Mouse (Mus musculus) lung, embryonic 15.5 days (tissue): ENCODE measurements around the gene Avp. TPM values are rescaled to one million over a fixed set of nuclear protein-coding genes. Genes with fewer than 3 reads are reported as not detected.

Source experiments
- ATAC-seq: fragments of 200-750 bp; cut with Nextera tagmentation; 2 replicates; pipeline ENCODE4 v1.8.0; 2017; ENCODE audit warnings: moderate number of reproducible peaks, borderline replicate concordance; ENCODE audit not compliant: low FRiP score, low TSS enrichment; ENCODE audit errors: extremely low read depth
- H3K27ac ChIP-seq: fragments of 300-500 bp; sonication (generic); 2 replicates; pipeline ENCODE4 v1.5.1; 2015; ENCODE audit warnings: moderate library complexity, mild to moderate bottlenecking, inconsistent platforms
- H3K27me3 ChIP-seq: fragments of 300-500 bp; sonication (generic); 2 replicates; pipeline ENCODE4 v1.6.1; 2015; ENCODE audit warnings: inconsistent platforms
- H3K36me3 ChIP-seq: fragments of 300-500 bp; sonication (generic); 2 replicates; pipeline ENCODE4 v1.6.1; 2015; ENCODE audit warnings: inconsistent platforms
- H3K4me1 ChIP-seq: fragments of 300-500 bp; sonication (generic); 2 replicates; pipeline ENCODE4 v1.6.1; 2015; ENCODE audit warnings: inconsistent platforms
- H3K4me2 ChIP-seq: fragments of 300-500 bp; sonication (generic); 2 replicates; pipeline ENCODE4 v1.6.1; 2015; ENCODE audit warnings: inconsistent platforms, mild to moderate bottlenecking, moderate library complexity
- H3K4me3 ChIP-seq: fragments of 300-500 bp; sonication (generic); 2 replicates; pipeline ENCODE4 v1.5.1; 2015; ENCODE audit warnings: mild to moderate bottlenecking, inconsistent platforms
- H3K9ac ChIP-seq: fragments of 300-500 bp; sonication (generic); 2 replicates; pipeline ENCODE4 v1.6.1; 2015; ENCODE audit warnings: inconsistent platforms
- H3K9me3 ChIP-seq: fragments of 300-500 bp; sonication (generic); 2 replicates; pipeline ENCODE4 v1.6.1; 2016; ENCODE audit warnings: inconsistent platforms
- WGBS: fragments of 180-500 bp; shearing (Covaris S2); methylation state at CpG from one replicate; pipeline ENCODE4 v1.1.7; 2015; 5-methylcytosine and 5-hydroxymethylcytosine counted together
- microRNA-seq: library from miRNA; unstranded; fragments of <30 nt; microRNA quantifications from one replicate; pipeline ENCODE4, GENCODE M21; 2016
- polyA plus RNA-seq: library from polyadenylated mRNA; unstranded; fragments of >200 nt; fragmentation: Nextera tagmentation; extraction: Ambion mirVana; gene quantifications from 2 replicates; pipeline ENCODE4 v1.2.1, GENCODE M21; 2015

Gene Avp
- polyA plus RNA-seq, 1 experiment from 2014 or later, result not detected

DNA sequence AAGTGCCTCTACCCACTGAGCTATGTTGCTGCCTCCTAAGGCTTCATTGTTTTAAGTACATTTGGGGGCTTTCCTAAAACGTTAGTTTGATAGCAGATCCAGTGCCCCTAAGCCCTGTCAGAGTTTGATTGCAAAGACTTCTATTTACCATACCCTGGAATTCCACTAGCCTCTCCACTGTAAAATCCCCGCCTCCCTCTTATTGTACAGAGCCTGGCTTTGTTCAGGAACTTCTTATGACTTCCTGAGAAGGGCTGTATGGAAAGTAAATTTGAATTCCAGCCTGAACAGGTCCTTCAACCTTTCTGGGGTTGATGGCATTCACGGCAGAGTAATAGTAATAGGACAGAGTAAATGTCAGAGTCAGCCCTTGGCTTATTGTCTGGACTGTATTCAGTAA, 45.5 kb downstream of the Avp start:
- WGBS, result 65% methylated on average over 3 of the region's 3 CpGs
- Histone ChIP-seq H3K36me3 (peaks cover 33% of the 10 kb centered on the region), H3K9ac (no peak overlapping the region), H3K27ac (peak overlapping the region; percentile 65), H3K9me3 (no peaks in the 10 kb centered on the region), H3K27me3 (no peaks in the 10 kb centered on the region), H3K4me2 (no peak overlapping the region), H3K4me3 (no peak overlapping the region), H3K4me1 (peaks cover 4% of the 10 kb centered on the region; the same call in 1 of the 2 replicates)
- ATAC-seq, result peak; percentile 68

DNA sequence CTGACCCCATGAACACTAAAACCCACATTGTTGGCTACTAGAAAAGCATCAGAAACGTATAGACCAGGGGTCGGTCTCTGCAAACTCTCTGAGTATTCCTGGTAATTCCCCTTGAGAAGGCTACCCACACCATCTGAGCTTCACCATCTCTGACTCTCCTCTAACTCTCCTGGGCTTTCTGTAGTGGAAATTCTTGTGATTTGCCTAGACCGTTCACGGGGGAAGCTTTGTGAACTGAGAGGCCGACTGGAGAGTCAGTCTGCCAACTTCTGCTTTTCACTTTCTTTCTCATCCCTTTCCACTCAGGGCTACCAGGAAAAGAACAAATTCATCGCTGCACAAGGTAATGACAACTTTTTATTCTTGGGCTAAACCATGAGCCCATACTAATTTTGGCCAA, 47.3 kb downstream of the Avp start:
- Histone ChIP-seq H3K27ac (no peak overlapping the region), H3K4me3 (no peak overlapping the region), H3K9me3 (no peaks in the 10 kb centered on the region), H3K27me3 (no peaks in the 10 kb centered on the region), H3K36me3 (peaks cover 25% of the 10 kb centered on the region), H3K9ac (no peak overlapping the region), H3K4me2 (no peak overlapping the region), H3K4me1 (peaks cover 4% of the 10 kb centered on the region; the same call in 1 of the 2 replicates)
- WGBS, result 69% methylated on average over 6 of the region's 6 CpGs
- no peak for ATAC-seq

DNA sequence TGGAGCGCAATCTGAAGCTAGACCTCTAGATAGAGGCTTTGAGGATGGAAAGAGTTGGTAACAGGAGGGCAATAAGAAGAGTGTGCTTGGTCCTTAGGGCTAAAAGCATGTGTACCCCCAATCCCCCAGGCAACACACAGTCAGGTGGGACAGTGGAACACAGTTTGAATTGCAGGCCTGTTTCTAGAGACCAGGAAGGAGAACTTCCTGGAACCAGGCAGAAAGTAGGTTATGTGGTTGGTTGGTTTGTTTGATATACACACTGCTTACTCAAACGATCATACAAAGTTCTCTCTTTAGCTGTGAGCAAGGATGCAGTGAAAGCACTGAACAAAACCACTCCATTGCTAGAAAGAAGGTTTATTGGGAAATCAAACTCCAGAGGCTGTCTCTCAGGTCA, 50.2 kb downstream of the Avp start:
- ATAC-seq, result no peak
- H3K4me1 ChIP-seq, result peaks cover 4% of the 10 kb centered on the region; the same call in 1 of the 2 replicates
- H3K27ac ChIP-seq, result no peak overlapping the region
- no peak overlapping the region for H3K9ac ChIP-seq
- WGBS, result 56% methylated on average over 2 of the region's 2 CpGs
- no peaks in the 10 kb centered on the region for H3K9me3 ChIP-seq
- peaks cover 30% of the 10 kb centered on the region for H3K36me3 ChIP-seq
- H3K4me3 ChIP-seq, result no peak overlapping the region
- H3K4me2 ChIP-seq, result no peak overlapping the region
- no peaks in the 10 kb centered on the region for H3K27me3 ChIP-seq

Small RNAs within 50 kb of the gene (microRNA-seq; reads per million reads assigned to microRNA genes)
- gene Gm23876, result not detected

Other genes with a start within 250 kb of the Avp start
- gene Cpxm1, start 185.0 kb downstream of the Avp start, polyA plus RNA-seq, result 61.9 and 69.1 TPM in 2 replicates
- not detected in 2 replicates for gene Gm28372, start 177.3 kb downstream of the Avp start, polyA plus RNA-seq
- not detected in 2 replicates for gene 1700020A23Rik, start 177.3 kb downstream of the Avp start, polyA plus RNA-seq
- gene Tmem239, start 176.1 kb downstream of the Avp start, polyA plus RNA-seq, result not detected in 2 replicates
- 80.5 and 88.4 TPM in 2 replicates for gene Vps16, start 158.2 kb downstream of the Avp start, polyA plus RNA-seq
- 14.7 and 15.9 TPM in 2 replicates for gene Pced1a, start 157.9 kb downstream of the Avp start, polyA plus RNA-seq
- 72.9 and 80.7 TPM in 2 replicates for gene Ptpra, start 132.3 kb downstream of the Avp start, polyA plus RNA-seq
- 79.7 and 83.1 TPM in 2 replicates for gene Mrps26, start 18.8 kb downstream of the Avp start, polyA plus RNA-seq
- not detected in 2 replicates for gene Oxt, start 6.4 kb downstream of the Avp start, polyA plus RNA-seq
- gene Fastkd5, start 47.5 kb upstream of the Avp start, polyA plus RNA-seq, result 14.6 and 15.0 TPM in 2 replicates
- gene Ubox5, start 47.5 kb upstream of the Avp start, polyA plus RNA-seq, result 10.4 and 10.5 TPM in 2 replicates
- gene Lzts3, start 60.2 kb upstream of the Avp start, polyA plus RNA-seq, result 2.9 and 3.2 TPM in 2 replicates
- gene Ddrgk1, start 82.1 kb upstream of the Avp start, polyA plus RNA-seq, result 51.7 and 56.7 TPM in 2 replicates
- gene Itpa, start 85.1 kb upstream of the Avp start, polyA plus RNA-seq, result 103 and 108 TPM in 2 replicates
- gene Slc4a11, start 115.0 kb upstream of the Avp start, polyA plus RNA-seq, result 0.70 and 0.73 TPM in 2 replicates